Mouse (Mus musculus): Measurements from ENCODE around the gene Ttc34. TPM values are rescaled to one million over a fixed set of nuclear protein-coding genes. Genes with fewer than 3 reads are reported as not detected.

The Ttc34 gene
- not detected for total RNA-seq (2023)

GRCm38 (mm10) chr4:154837170-154837569, at the start of gene Ttc34:
Gene Ttc34, plus strand, starts transcription at chr4:154837459.

GRCm38 (mm10) chr4:154869440-154869839, 32.2 kb downstream of the Ttc34 start, which contains the start of gene Mmel1:
Gene Mmel1, plus strand, starts transcription at chr4:154869585.

GRCm38 (mm10) chr4:154898506-154899446, 61.5 kb downstream of the Ttc34 start, which contains the start of gene Fam213b:
Gene Fam213b, minus strand, starts transcription at chr4:154899135.

Other genes with a start within 250 kb of the Ttc34 start
- gene Prdm16, start 200.6 kb upstream of the Ttc34 start, total RNA-seq (2023): 1.7 TPM
- not detected for gene Actrt2, start 169.6 kb upstream of the Ttc34 start, total RNA-seq (2023)
- gene Mmel1, start 32.1 kb downstream of the Ttc34 start, total RNA-seq (2023): not detected
- 1.4 TPM for gene Fam213b, start 61.7 kb downstream of the Ttc34 start, total RNA-seq (2023)
- 133 TPM for gene Tnfrsf14, start 91.1 kb downstream of the Ttc34 start, total RNA-seq (2023)
- 1.5 TPM for gene Hes5, start 123.5 kb downstream of the Ttc34 start, total RNA-seq (2023)
- 105 TPM for gene Pank4, start 126.7 kb downstream of the Ttc34 start, total RNA-seq (2023)
- 0.18 TPM for gene Plch2, start 219.3 kb downstream of the Ttc34 start, total RNA-seq (2023)
- 10.2 TPM for gene Pex10, start 229.6 kb downstream of the Ttc34 start, total RNA-seq (2023)
- 60.6 TPM for gene Rer1, start 248.9 kb downstream of the Ttc34 start, total RNA-seq (2023)
- 3.8 TPM for gene Morn1, start 249.1 kb downstream of the Ttc34 start, total RNA-seq (2023)

Data from CD8-positive naive resting alpha-beta T cell, adult 57 days (primary cell).